Mouse (Mus musculus) stomach, postnatal 0 days (tissue): ENCODE results near the gene Coro2b. TPM values are rescaled to one million over a fixed set of nuclear protein-coding genes. Genes with fewer than 3 reads are reported as not detected.
A peak's percentile ranks its signal among the peaks of the same experiment; 100 is the strongest.

ENCODE experiments used
- ATAC-seq: fragments of 200-750 bp; cut with Nextera tagmentation; 2 replicates; pipeline ENCODE4 v1.8.0; 2017; ENCODE audit not compliant: low FRiP score, low TSS enrichment
- DNase-seq: peaks from one replicate; pipeline ENCODE4 v3.0.0-alpha.2; 2016; ENCODE audit warnings: low spot score
- H3K27ac ChIP-seq: fragments of 300-500 bp; sonication (generic); replicated peaks from 2 replicates; pipeline ENCODE4 v1.5.1; 2014; ENCODE audit warnings: mild to moderate bottlenecking, control low read depth
- H3K27me3 ChIP-seq: fragments of 300-500 bp; sonication (generic); 2 replicates; pipeline ENCODE4 v1.6.1; 2014; ENCODE audit warnings: low read length; ENCODE audit not compliant: control insufficient read depth, insufficient read depth
- H3K36me3 ChIP-seq: fragments of 300-500 bp; sonication (generic); 2 replicates; pipeline ENCODE4 v1.6.1; 2014; ENCODE audit warnings: low read length, mixed read lengths; ENCODE audit not compliant: control insufficient read depth, insufficient read depth
- H3K4me1 ChIP-seq: fragments of 300-500 bp; sonication (generic); replicated peaks from 2 replicates; pipeline ENCODE4 v1.6.1; 2014; ENCODE audit warnings: antibody characterized with exemption; ENCODE audit not compliant: control insufficient read depth, insufficient read depth
- H3K4me2 ChIP-seq: fragments of 300-500 bp; sonication (generic); replicated peaks from 2 replicates; pipeline ENCODE4 v1.6.1; 2014; ENCODE audit warnings: low read depth, mild to moderate bottlenecking, control low read depth, moderate library complexity
- H3K4me3 ChIP-seq: fragments of 300-500 bp; sonication (generic); 2 replicates; pipeline ENCODE4 v1.5.1; 2014; ENCODE audit warnings: low read depth, low read length, control low read depth
- H3K9ac ChIP-seq: fragments of 300-500 bp; sonication (generic); 2 replicates; pipeline ENCODE4 v1.6.1; 2014; ENCODE audit warnings: mild to moderate bottlenecking, low read length, control low read depth, mixed read lengths
- H3K9me3 ChIP-seq: fragments of 300-500 bp; sonication (generic); 2 replicates; pipeline ENCODE4 v1.6.1; 2016; ENCODE audit warnings: low read length; ENCODE audit not compliant: control insufficient read depth
- CTCF ChIP-seq: IDR thresholded peaks from 2 replicates; pipeline ENCODE4 v1.5.1; 2016; ENCODE audit warnings: antibody characterized with exemption, low read depth, mild to moderate bottlenecking, moderate library complexity
- EP300 ChIP-seq: optimal IDR thresholded peaks from 2 replicates; pipeline ENCODE3; 2016; ENCODE audit warnings: antibody characterized with exemption
- WGBS: fragments of 180-500 bp; shearing (Covaris S2); extraction: QIAGEN DNeasy Blood & Tissue Kit; methylation state at CpG from one replicate; pipeline ENCODE4 v1.1.7; 2014; 5-methylcytosine and 5-hydroxymethylcytosine counted together
- polyA plus RNA-seq: library from polyadenylated mRNA; unstranded; fragments of >200 nt; fragmentation: Nextera tagmentation; extraction: Ambion mirVana; gene quantifications from 2 replicates; pipeline ENCODE4 v1.2.1, GENCODE M21; 2015

Coro2b gene
- polyA plus RNA-seq, 1 experiment from 2014 or later, result 4.9 TPM

DNA sequence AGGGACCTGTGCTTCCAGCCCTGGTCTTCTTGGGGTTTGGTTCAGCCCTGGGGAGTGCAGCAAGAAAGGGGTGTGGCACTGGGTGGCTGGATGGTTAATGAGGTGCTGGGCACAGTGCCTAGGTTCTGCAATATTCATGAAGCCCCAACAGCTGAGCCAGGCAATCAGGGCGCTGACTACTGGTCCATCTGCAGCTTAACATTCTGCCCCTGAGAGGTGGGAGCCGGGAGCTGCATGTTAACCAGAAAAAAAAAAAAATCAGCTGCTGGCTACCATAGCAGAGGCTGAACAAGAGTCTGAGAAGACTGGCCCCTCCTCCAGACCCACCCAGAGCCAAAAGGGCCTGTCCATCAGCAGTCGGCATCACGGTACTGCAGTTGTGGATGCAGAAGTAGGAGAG, 52.7 kb downstream of the Coro2b start:
- DNase-seq (no peak), ATAC-seq (no peak)
- Histone ChIP-seq H3K4me2 (no peak overlapping the region), H3K4me3 (no peak overlapping the region), H3K9ac (no peak overlapping the region), H3K27me3 (no peaks in the 10 kb centered on the region), H3K27ac (no peak overlapping the region), H3K9me3 (no peaks in the 10 kb centered on the region), H3K4me1 (no peaks in the 10 kb centered on the region), H3K36me3 (no peaks in the 10 kb centered on the region)
- TF ChIP-seq EP300 (no peak), CTCF (no peak)
- 40% methylated on average over 4 of the region's 4 CpGs for WGBS

DNA sequence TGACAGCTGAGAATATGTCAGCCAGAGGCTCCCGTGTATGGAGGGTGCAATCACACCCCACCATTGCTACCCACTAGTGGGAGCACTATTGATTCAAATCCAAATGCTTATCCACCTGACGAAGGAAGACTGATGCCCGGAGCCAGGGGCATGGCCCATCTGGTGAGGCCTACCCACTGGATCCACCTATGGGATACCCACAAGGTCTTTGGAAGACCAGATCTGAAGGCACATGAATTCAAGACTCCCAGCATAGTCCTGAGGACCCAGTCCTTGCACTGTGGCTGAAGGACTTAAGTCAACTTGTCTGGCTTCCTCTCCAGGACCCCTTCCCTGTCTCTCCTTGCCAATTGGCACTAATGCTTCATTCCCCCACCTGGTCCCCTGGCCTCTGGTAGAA, 54.1 kb downstream of the Coro2b start:
- 82% methylated on average over 3 of the region's 3 CpGs for WGBS
- DNase-seq, result no peak
- H3K36me3 ChIP-seq, result no peaks in the 10 kb centered on the region

DNA sequence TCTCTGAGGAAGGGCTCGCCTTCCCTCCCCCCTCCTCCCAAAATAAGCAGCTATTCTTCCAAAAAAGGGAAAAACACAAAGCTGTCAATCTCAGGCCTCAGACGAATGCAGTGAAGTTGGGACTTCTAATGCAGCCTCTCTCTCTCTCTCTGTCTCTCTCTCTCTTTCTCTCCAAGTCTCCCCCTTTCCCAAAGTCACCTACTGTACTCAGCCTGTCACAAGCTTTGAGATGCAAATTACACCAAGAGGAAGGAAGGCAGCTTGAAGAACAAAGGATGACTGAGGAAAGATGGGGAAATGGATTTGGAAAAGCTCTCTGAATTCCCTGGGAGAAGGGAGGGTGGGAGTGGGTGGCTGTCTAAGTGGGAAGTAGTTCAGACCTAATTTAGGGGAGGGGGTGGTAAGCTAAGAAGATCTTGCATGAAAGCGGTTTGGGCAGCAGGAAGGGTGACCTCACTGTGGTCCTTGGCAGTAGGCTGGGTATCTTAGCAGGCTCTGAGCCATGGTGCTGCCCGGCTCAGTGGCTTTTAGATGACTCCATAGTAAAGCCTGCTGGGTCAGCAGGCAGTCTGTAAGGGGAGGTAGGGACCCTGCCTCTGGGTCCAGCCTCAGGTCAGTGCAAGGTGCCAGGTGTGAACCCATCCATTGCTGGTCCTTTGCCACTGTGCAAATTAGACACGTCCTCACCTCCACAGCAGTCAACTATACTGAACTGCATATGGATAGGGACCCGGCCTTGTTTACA, 55.8 kb downstream of the Coro2b start:
- no peaks in the 10 kb centered on the region for H3K27me3 ChIP-seq
- WGBS, result 70% methylated on average over 6 of the region's 6 CpGs
- no peak for DNase-seq
- H3K4me1 ChIP-seq, result peaks cover 3% of the 10 kb centered on the region; the same call in 1 of the 2 replicates
- no peak overlapping the region for H3K9ac ChIP-seq
- TF ChIP-seq CTCF (no peak), EP300 (no peak)
- no peaks in the 10 kb centered on the region for H3K9me3 ChIP-seq
- no peak overlapping the region for H3K4me2 ChIP-seq
- no peak overlapping the region for H3K4me3 ChIP-seq
- no peak overlapping the region for H3K27ac ChIP-seq
- H3K36me3 ChIP-seq, result no peaks in the 10 kb centered on the region
- no peak for ATAC-seq

More for the DNA sequence above, 54.1 kb downstream of the Coro2b start:
- H3K9ac ChIP-seq, result no peak overlapping the region
- TF ChIP-seq EP300 (no peak), CTCF (no peak)
- H3K4me3 ChIP-seq, result no peak overlapping the region
- no peaks in the 10 kb centered on the region for H3K9me3 ChIP-seq
- H3K27ac ChIP-seq, result no peak overlapping the region
- H3K4me1 ChIP-seq, result no peaks in the 10 kb centered on the region
- no peaks in the 10 kb centered on the region for H3K27me3 ChIP-seq
- no peak overlapping the region for H3K4me2 ChIP-seq
- no peak for ATAC-seq

DNA sequence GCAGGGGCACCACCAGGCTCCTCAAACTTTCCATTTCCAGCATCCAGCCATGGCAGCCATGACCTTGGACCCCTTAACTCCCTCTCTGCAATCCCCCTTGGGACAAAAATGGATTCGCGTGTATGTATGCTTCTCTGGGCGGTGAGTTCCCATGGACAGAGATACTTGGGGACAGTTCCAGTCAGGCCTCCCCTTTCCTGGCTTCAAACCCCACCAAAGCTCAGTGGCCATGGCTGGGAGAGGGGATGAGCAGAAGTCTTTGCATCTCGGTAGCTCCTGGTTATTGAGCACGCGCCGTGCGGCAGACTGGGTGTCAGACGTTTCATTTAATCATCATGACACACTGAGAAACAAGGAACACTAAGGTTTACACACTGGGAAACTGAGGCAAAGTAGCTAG, 56.7 kb downstream of the Coro2b start:
- H3K27ac ChIP-seq, result no peak overlapping the region
- H3K4me1 ChIP-seq, result peaks cover 3% of the 10 kb centered on the region; the same call in 1 of the 2 replicates
- 88% methylated on average over 9 of the region's 9 CpGs for WGBS

DNA sequence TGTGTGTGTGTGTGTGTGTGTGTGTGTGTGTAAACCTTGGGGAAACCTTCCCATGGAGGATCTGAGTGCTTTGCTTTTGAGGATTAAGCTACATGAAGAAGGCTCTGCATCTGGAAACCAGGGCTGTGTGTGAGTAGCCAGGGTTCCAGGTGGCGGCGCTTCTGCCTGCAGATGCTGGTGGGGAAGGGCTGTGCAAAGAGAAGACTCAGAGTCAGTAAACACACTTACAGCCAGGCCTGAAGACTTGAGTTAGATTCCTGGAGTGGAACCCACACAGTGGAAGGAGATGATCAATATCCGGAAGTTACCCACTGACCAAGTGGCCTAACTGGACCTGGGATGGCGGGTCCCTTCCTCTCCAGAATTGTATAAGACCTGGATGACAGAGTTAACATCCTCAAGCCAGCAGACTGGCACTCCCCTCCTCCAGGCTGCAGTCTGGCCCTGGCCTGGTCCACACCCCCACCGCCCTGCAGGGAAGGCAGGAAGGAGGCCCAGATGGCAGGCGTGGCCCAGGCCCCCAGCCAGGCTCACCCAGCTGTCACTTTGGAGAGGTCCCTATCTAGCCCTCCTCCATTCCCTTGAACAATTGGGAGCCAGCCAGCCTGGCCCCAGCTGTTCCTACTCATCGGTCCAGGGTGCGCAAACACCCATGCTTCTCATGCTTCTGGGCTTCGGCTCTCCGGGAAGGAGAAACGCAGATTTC, 59.9 kb downstream of the Coro2b start:
- peak; percentile 75; the same call in 1 of the 2 replicates for ATAC-seq
- no peak for TF ChIP-seq EP300
- peak; percentile 42 for TF ChIP-seq CTCF

More for the DNA sequence above, 56.7 kb downstream of the Coro2b start:
- H3K4me2 ChIP-seq, result no peak overlapping the region
- H3K27me3 ChIP-seq, result no peaks in the 10 kb centered on the region
- H3K36me3 ChIP-seq, result no peaks in the 10 kb centered on the region
- TF ChIP-seq EP300 (no peak), CTCF (no peak)
- no peak overlapping the region for H3K4me3 ChIP-seq
- no peak for ATAC-seq
- DNase-seq, result no peak
- H3K9me3 ChIP-seq, result no peaks in the 10 kb centered on the region
- H3K9ac ChIP-seq, result no peak overlapping the region

DNA sequence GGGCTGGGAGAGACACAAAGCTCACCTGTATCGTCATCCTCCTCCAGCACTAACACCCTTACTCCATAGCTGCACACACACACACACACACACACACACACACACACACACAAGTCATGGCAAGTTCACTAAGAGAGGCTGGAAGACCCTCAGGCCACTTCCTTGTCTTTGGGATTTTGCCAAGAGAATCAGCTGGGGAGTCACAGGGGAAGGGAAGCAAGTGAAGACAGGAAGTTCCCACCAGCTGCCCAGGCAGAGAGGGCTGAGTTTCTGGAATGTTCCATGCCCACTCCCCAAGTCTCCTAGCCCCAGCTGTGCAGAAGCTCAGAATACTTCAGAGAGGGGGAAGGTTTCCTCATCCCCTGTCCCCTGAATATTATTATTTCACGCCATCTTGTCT, 62.6 kb downstream of the Coro2b start:
- Histone ChIP-seq H3K27me3 (no peaks in the 10 kb centered on the region), H3K4me2 (no peak overlapping the region), H3K4me3 (no peak overlapping the region), H3K36me3 (no peaks in the 10 kb centered on the region), H3K9me3 (no peaks in the 10 kb centered on the region), H3K27ac (no peak overlapping the region), H3K9ac (no peak overlapping the region), H3K4me1 (peaks cover 3% of the 10 kb centered on the region; the same call in 1 of the 2 replicates)
- no peak for DNase-seq
- ATAC-seq, result no peak
- no peak for TF ChIP-seq CTCF
- TF ChIP-seq EP300, result no peak
- 75% methylated on average over 2 of the region's 2 CpGs for WGBS

More for the DNA sequence above, 59.9 kb downstream of the Coro2b start:
- H3K9me3 ChIP-seq, result no peaks in the 10 kb centered on the region
- peak; percentile 54 for DNase-seq
- H3K4me1 ChIP-seq, result peaks cover 3% of the 10 kb centered on the region; the same call in 1 of the 2 replicates
- H3K27me3 ChIP-seq, result no peaks in the 10 kb centered on the region
- H3K27ac ChIP-seq, result peak overlapping the region; percentile 30; the same call in 1 of the 2 replicates
- H3K4me2 ChIP-seq, result no peak overlapping the region
- 32% methylated on average over 11 of the region's 11 CpGs for WGBS
- no peak overlapping the region for H3K4me3 ChIP-seq
- H3K36me3 ChIP-seq, result no peaks in the 10 kb centered on the region
- H3K9ac ChIP-seq, result no peak overlapping the region
